Mouse (Mus musculus): ENCODE results near the gene Clps.
A peak's percentile ranks its signal among the peaks of the same experiment; 100 is the strongest.

Gene Clps

GRCm38 (mm10) chr17:28553040-28553793 is 7.3 kb downstream of the Clps start:
- peak; percentile 55 for DNase-seq (ENCODE audit: low read depth, low spot score)

GRCm38 (mm10) chr17:28549111-28549510 is 11.5 kb downstream of the Clps start, which contains the start of gene Clpsl2:
Clpsl2 (plus strand) TSS chr17:28549411.
- DNase-seq (ENCODE audit: low read depth, low spot score): no peak

- no peak for DNase-seq (ENCODE audit: low read depth, low spot score)
These were observed 12.0 kb downstream of the Clps start for GRCm38 (mm10) chr17:28548550-28548949.

- no peak for DNase-seq (ENCODE audit: low read depth, low spot score)
These were observed 13.6 kb downstream of the Clps start for GRCm38 (mm10) chr17:28546925-28547324.

GRCm38 (mm10) chr17:28537881-28538280 is 22.7 kb downstream of the Clps start:
- no peak for DNase-seq (ENCODE audit: low read depth, low spot score)

GRCm38 (mm10) chr17:28533327-28533726 is 27.2 kb downstream of the Clps start:
- DNase-seq (ENCODE audit: low read depth, low spot score): no peak

GRCm38 (mm10) chr17:28532557-28532956 is 28.0 kb downstream of the Clps start:
- DNase-seq (ENCODE audit: low read depth, low spot score): no peak

- no peak for DNase-seq (ENCODE audit: low read depth, low spot score)
These were observed 28.6 kb downstream of the Clps start for GRCm38 (mm10) chr17:28531946-28532345.

GRCm38 (mm10) chr17:28530506-28530905 is 30.1 kb downstream of the Clps start, which contains the start of gene Armc12:
Armc12 (plus strand) TSS chr17:28530806.
- no peak for DNase-seq (ENCODE audit: low read depth, low spot score)

GRCm38 (mm10) chr17:28529116-28529515 is 31.4 kb downstream of the Clps start:
- no peak for DNase-seq (ENCODE audit: low read depth, low spot score)

- DNase-seq (ENCODE audit: low read depth, low spot score): peak; percentile 87
These were observed 32.6 kb downstream of the Clps start for GRCm38 (mm10) chr17:28528043-28528351.

GRCm38 (mm10) chr17:28527184-28528042 is 33.2 kb downstream of the Clps start:
- DNase-seq (ENCODE audit: low read depth, low spot score): no peak

- no peak for DNase-seq (ENCODE audit: low read depth, low spot score)
These were observed 35.6 kb downstream of the Clps start for GRCm38 (mm10) chr17:28524831-28525430.

- no peak for DNase-seq (ENCODE audit: low read depth, low spot score)
These were observed 36.4 kb downstream of the Clps start for GRCm38 (mm10) chr17:28524009-28524695.

GRCm38 (mm10) chr17:28523355-28524008 is 37.1 kb downstream of the Clps start:
- no peak for DNase-seq (ENCODE audit: low read depth, low spot score)

- DNase-seq (ENCODE audit: low read depth, low spot score): peak; percentile 63
These were observed 37.8 kb downstream of the Clps start for GRCm38 (mm10) chr17:28522623-28523354.

GRCm38 (mm10) chr17:28521920-28522319 is 38.6 kb downstream of the Clps start:
- DNase-seq (ENCODE audit: low read depth, low spot score): no peak

- no peak for DNase-seq (ENCODE audit: low read depth, low spot score)
These were observed 39.4 kb downstream of the Clps start for GRCm38 (mm10) chr17:28521071-28521726.

GRCm38 (mm10) chr17:28520561-28520960 is 40.0 kb downstream of the Clps start:
- DNase-seq (ENCODE audit: low read depth, low spot score): no peak

- no peak for DNase-seq (ENCODE audit: low read depth, low spot score)
These were observed 40.7 kb downstream of the Clps start for GRCm38 (mm10) chr17:28519827-28520226.
